Mouse (Mus musculus) spleen, adult 12 weeks (tissue): ENCODE data around the gene Ctdsp1.

ENCODE experiments used
- DNase-seq: peaks from one replicate; pipeline ENCODE4 v3.0.0; 2022; ENCODE audit warnings: low spot score

The Ctdsp1 gene

DNA sequence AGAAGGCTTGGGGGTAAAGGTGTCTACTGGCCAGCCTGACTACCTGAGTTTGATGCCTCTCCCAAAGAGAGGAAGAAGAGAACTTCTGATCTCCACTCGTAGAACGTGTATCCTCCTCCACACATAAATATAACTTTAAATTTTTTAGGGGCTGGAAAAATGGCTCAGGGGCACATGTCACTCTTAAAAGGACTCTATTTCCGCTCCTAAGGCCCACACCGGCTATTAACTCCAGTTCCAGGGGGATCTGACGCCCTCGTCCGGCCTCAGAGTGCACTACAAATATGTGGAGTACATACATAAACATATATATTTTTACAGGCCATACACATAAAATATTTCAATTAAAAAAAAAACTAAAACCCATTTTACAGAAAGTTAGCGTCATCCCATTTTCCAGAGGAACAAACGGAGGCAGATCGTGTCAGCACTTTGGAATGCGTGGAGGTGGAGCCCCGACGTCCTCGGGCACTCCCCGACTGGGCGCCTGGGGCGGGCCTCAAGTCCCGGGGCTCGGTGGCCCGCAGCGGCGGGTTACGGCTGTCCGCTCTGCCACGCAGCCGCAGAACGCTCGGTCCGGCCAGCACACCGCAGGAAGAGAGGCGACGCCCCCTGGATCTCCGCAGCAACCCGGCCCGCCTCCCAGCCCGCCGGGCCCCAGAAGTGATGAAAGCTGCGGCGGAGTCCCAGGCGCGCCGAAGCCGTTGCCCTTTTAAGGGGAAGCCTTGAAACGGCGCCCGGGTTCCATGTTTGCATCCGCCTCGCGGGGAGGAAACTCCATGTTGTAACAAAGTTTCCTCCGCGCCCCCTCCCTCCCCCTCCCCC lies at the start of gene Ctdsp1:
Ctdsp1 (plus strand) TSS at position 586 of the 825 bp plus-strand sequence.
- DNase-seq = peak; percentile 84

DNA sequence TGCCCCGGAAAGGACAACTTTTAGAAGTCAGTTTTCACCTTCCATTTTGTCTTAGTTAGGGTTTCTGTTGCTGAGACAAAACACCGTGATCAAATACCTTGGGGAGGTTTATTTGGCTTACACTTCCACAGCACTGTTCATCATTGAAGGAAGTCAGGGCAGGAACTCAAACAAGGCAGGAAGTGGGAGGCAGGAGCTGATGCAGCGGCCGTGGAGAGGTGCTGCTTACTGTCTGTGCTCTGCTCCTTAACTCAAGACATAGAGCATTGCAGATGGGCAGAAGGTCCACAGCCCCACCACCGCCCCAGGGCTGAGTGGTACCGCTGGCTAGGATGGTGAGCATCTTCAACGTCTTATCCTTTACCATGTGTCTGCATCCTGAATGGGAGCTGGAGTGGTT lies 49.4 kb upstream of the Ctdsp1 start:
- DNase-seq = no peak

DNA sequence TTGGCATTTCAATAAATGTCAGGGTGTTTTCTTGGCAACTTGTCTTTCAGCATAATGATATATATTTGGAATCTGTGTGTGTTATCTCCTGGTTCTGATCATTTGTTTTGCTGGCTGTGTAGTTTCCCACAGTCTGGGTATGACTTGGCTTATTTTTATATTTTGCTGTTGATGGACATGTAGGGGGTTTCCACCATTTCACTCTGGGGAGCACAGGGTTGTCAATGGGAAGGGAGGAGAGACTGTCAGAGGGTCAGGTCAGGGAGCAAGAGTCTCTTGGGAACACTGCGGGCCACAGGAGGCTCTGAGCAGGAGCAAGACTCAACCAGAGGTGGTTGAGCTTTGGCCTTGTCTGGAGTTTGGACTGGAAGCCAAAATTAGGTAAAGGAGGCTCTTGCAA lies 49.0 kb upstream of the Ctdsp1 start:
- no peak for DNase-seq

DNA sequence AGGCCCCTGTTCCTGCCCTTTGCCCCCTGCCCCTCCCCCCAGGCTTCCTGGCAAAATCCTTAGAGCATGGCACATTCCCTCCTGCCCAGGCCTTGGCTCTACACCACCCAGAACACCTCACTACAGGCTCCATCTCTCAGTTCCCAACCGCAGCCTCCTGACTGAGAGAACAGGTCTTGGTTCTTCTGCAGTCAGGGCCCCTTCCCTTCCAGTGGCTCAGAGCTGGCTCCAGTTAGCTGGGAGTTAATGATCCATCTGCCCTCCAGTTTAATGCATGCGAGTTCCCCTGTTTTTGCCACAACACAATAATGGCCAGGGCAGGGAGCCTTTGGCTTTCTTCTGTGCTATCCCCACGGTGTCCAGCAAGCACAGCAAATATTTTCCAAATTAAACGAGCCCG lies 48.1 kb upstream of the Ctdsp1 start:
- DNase-seq = no peak

DNA sequence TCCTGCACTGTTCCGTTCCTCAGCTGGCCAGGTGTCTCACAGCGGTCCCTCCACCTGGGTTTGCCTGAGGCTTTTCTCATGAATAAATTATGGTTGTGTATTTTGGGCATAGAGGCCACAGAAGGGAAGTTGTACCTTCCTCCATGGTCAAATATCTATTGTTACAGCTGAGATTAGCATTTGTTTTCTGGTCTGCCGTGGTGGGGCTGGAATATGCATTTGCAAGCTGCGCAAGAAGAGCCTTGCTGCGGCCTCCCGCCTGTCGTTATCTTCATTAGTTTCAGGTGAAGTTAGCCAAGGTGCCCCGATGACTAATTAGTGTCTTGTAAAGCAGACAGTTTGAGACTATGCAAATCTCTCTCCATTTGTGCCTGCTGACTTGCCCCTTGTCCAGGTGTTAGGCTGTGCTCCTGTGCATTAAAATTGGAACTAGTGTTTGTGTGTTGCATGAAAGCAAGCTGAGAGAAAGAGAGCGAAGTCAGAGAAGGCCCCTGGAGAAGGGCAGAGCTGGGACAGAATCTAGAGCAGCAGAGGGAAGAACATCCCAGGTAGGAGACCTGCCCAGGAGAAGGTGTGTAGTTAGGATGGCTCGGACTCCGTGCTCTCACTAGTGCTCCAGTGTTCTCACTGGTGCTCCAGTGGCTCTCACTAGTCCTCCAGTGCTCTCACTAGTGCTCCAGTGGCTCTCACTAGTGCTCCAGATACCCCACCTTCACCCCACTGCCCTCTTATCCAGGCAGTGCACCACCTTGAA lies 47.0 kb upstream of the Ctdsp1 start:
- DNase-seq = no peak

DNA sequence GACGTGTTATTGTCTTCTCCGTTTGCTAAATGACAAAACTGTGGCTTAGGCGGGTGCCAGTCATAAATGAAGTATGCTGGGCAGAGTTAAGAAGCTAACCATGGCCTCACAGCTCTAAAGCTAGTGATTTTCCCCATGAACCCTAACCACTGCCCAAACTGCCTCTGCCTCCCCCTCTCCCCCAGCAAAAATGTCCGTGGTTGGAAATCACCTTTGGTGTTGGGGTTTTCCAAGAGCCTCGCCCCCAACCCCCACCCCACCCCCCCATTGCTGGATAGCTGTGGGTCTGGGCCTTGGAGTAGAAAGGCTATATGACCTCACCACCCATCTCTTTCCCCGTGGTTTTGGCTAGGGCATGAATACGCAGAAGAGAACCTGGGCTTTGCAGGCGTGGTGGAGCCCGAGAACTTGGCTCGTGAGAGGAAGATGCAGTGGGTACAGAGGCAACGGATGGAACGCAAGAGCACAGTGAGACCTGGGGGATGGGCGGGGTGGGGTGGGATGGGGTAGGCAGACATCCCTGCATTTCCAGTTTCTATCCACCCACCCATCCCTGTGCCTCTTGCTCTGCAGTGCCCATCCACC lies 40.0 kb upstream of the Ctdsp1 start:
- no peak for DNase-seq

DNA sequence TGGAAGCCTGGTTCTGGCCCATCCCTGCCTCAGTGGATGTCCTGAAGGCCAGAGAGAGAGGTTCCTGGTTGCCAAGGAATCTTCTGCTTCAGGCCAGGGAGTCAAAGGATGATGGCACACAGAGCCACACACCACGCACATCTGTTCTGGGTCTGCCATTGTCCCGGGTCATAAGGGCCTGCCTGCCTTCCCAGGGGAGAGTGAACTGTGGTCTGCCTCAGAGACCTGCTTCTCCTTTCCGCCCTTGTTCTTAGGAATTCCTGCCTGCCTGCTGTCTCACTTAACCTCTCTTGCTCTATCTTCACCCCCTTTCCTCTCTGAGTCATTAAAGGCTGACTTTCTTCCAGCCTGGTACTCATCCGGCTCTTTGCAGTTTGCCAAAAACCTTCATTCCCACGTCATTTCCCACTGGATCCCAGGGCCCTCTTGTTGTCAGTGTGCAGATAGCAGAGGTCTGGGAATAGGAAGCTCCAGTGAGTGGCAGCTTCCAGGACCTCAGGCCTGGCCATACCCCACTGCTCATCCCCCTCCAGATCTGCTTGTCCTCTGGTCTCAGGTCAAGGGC lies 38.7 kb upstream of the Ctdsp1 start:
- DNase-seq = no peak

DNA sequence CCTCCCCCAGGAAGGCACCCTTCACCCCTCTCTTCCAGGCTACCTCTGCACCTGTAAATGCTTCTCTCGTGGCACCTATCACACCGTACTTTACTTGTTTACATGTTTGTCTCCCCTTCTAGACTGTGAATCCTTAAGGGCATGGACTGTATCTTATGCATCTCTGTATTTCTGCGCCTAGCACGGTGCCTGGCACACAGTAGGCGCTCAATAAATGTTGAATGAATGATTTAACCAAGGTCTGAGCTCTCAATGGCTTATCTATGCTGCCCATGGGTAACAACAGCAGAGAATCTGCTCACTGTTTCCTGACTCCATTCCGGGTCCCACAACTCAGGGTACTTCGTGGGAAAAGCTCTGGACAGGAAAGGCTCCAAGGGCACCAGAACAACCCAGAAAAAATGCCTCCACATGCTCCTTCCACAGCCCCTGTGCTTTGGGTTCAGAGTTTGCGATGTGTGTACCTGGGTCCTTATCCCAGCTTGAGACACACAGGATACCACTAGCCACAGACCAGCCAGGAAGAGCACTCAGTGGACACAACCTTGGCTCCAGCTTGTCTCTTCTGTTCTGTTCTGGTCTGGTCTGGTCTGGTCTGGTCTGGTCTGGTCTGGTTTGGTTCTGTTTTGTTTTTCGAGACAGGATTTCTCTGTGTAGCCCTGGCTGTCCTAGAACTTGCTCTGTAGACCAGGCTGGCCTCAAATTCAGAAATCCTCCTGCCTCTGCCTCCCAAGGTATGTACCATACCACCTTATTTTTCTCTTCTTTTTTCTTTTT lies 37.7 kb upstream of the Ctdsp1 start:
- no peak for DNase-seq

DNA sequence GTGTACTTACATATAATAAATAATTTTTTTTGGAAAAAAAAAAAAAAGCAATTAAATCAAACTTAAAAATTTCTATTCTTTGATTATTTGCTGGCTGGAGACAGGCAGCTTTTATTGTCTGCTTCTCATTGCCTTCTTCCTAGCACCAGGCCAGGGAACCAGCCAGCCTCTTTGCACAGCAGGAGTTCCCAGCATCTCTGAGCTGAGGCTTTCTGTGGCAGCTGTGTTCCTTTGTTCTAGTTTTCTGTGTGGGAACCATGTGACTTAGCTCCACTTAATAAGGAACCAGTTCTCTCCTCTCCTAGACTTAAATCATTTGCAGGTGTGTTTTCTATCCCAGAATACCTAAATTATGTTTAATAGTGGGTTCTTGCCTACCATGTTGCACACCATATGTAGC lies 33.8 kb upstream of the Ctdsp1 start:
- DNase-seq = no peak

DNA sequence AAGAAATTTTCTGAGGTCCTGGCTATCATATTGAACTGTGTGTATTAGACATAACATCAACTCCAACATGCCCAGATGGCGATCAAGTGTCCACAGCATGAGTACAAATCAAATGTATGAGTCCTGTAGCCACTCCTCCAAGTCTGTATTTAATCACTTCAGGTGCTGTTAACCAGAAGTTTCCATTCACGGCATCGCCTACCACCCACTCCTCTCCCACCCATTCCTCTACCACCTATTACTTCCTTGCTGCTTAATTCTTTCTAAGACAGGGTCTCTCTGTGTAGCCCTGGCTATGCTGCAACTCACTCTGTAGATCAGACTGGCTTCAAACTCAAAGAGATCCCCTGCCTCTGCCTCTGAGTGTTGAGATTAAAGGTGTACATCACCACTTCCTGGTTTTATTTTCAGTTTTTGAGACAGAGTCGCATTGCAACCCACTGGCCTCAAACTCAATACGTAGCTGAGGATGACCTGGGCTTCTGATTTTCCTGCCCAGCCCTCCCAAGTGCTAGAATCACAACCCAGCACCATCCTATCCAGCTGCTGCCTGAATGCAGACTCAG lies 31.3 kb upstream of the Ctdsp1 start:
- DNase-seq = no peak

DNA sequence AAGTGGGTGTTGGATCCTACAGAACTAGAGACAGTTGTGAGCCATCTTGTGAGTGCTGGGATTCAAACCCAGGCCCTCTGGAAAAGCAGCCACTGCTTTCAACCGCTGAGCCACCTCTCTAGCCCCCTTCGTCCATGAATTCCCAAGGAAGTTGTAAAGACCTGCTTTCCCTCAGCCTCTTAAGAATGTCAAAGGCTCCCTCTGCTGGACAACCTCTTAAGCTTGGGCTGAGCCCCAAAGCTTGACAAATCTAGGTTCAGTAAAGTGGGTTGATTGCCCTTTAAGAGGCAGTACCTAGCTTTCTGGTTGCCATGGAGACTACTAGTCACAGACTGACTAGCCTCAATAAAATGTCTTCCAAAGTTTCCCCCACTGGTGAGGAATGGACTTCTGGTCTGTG lies 29.5 kb upstream of the Ctdsp1 start, which contains the start of gene Catip:
Catip (plus strand) TSS at position 297 of the 400 bp plus-strand sequence.
- DNase-seq = no peak

DNA sequence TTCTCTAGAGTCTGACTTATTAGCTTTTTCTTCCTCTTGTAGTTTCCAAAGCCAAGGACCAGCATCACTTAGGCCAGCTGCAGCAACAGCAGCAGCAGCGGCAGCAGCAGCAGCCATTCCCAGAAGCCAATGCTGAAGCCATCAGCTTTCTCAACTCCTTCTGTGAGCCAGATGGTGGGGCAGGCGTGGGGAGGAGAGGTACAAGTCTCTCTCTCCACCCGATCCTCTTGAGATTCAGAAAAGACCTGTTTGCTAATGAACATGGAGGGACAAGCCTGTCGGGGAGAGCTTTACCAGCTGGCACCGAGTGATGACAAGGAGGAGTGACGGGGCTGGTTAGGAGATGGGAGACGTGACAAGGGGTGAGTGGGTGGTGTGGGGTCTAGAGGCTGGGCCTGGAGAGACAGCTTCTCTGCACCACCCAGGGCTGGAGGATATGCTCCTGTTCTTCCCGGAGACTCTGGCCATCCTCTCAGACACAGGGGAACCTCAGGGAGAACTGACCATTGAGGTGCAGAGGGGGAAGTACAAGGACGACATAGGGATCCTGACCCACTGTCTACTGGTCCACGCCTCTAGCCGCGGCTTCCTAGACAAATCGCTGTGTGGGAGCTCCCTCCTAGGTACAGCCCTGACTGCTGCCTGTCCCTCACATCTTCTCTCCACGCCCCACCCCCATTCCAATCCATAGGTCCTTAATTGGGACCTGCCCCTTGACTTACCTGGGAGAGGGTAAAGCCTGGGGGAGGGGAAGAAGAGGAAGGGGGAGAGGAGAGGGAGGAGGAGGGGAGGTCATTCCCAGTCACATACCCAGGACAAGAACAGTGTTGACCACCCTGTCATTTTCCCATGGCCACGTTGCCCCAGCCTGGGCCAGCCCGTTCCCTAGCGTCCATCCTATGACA lies 28.7 kb upstream of the Ctdsp1 start:
- DNase-seq = no peak

DNA sequence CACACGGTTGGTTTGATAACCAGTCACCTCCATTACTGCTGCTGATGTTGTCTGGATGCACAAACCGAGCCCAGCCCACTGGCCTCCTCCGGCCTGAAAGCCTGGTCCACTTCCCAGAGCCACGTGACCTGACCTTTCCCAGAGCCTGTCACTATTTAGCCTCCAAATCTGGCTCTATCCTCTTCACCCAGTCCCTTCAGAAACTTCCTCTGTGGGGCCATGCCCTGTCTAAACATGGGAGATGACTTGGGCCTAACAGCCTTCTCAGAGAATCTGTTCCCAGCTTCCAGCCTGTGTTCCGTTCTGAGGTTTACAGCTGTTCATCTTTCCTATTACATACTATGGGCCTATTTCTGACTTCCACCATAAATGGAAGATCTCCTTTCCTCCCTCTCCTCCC lies 27.9 kb upstream of the Ctdsp1 start:
- no peak for DNase-seq

DNA sequence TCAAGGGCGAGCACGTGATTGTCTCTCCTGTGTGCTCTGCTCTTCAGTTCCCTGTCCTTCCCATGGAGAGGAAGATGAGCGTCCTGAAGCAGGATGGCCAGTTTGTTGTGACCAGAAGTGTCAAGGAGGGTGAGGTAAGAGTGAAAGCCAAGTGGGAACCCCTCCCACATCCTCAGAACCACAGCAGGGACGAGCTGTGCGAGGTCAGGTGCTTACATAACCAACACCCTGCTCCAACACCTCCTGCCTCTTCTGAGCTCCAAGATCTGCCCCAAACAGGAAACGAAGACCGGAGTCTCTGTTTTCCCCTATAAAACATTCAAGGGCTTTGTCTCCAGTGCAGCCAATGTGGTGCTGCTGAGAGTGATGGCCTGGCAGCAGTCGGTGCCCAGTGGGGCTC lies 27.0 kb upstream of the Ctdsp1 start:
- DNase-seq = no peak

DNA sequence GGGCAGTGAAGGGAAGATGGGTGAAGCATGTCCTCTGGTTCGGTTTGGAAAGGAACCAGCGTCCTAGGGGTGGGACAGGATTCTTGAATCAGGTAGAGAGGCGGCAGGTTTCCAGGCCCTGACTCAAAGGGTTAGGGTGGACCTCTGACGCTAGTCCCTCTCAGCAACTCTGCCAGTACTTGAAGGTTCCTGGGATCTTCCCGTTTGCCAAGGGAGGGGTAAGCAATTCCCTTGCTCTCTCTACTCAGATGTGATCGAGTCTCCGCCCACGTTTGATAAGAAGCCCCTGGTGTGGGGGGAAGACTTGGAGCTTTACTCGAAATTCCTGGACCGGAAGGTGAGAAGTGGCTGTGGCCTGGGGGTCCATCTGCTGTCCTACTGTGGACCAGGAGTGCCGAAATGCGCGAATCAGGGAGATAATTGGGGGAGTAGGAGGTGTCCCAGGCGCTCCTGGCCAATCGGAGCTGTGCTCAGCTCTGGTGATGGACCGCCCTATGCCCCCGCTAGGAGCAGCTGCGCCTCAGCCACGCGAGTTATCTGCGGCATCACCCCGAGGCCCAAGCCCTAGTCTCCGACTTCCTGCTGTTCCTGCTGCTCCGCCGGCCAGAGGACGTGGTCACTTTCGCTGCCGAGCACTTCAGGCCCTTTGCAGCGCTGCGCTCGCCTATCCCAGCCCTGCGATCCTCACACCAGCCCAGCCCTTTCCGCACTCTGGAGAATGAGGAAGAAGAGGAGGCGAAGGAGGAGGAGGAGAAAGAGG lies 23.2 kb upstream of the Ctdsp1 start:
- no peak for DNase-seq

DNA sequence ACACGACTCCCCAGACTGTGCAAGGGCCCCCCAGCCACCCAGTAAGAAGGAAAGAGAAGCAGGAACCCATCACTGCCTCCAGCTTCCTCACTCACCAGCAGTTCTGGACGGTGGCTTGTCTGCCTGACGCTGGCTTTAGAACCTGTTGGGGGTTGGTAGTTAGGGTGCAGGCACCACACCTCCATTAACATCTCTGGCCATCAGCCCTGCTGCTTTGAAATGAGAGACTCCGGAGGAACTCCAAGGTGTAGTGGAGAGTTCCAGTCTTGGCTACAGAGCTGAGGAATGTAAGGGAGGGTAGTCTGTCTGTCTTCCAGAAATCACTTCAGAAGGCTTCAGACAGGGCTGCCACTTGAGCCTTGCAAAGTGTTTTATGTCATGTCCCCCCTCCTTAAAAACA lies 21.3 kb upstream of the Ctdsp1 start:
- DNase-seq = no peak

DNA sequence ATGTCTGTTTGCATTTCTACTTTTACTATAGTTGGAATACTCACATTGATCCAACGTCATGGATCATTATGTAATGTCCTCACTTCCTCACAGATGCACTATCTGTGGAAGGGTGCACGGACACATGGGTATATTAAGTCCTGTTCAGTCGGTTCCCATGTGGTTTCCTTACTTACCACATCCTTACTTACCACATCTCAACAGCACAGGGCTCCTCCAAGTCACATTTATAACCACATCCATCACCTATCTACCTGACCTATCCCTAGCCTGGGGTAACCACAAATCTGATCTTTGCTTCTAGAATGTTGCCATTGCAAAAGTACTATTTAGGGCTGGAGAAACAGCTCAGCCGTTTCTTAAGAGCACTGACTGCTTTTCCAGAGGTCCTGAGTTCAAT lies 17.9 kb upstream of the Ctdsp1 start:
- DNase-seq = no peak

DNA sequence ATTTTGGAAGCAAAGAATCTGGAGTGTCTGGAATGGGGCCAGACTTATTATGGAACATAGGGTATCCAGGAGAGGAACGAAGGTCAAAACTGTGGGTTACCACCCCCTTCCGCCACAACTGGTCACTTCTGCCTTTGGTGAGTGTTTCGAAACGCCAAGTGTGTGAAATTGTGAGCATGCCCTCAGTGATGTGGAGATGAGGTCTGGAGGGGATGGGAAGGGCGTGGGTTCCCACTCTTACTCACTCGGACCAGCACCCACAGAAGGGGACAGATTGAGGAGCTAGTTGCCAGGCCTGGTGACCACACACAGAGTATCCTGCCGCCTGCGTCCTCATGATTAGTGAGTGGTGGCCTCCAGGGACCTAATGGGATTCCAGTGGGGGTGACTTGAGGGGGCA lies 16.3 kb upstream of the Ctdsp1 start, which contains the start of gene Slc11a1:
Slc11a1 (plus strand) TSS at position 216 of the 400 bp plus-strand sequence.
- no peak for DNase-seq

DNA sequence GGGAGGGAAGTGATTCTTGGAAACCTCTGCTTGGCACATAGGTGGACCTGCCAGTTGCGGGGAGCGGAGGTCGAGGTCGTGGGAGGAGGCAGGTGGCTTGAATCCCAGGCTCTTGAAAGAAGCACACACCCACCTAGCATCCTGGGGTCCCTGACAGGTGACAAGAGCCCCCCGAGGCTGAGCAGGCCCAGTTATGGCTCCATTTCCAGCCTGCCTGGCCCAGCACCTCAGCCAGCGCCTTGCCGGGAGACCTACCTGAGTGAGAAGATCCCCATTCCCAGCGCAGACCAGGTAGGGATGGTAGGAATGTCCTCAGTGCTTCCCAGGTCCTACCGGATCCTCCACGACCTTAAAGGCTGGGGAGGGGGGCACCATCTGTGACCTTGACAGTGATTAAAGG lies 15.7 kb upstream of the Ctdsp1 start:
- no peak for DNase-seq

DNA sequence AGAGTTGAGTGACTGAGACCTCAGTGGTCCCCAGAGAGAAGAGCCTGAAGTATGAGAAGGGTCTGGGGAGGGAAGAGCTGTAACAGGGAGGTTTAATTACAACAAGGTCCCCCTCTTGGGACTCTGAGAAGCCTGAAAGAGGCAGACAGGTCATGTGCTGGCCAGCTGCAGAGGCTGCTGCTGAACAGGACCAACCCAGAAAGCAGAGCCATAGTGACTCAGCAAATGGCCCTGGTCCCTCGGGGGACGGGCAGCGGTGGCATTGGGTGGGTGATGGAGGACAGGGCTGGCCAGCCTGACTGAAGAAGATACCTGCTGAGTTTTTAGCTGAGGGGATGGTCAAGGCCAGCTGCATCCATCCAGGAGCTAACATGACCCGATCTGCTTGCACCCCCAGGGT lies 14.9 kb upstream of the Ctdsp1 start:
- no peak for DNase-seq
